Mouse (Mus musculus): ENCODE results near the gene Syt12. TPM values are rescaled to one million over a fixed set of nuclear protein-coding genes. Genes with fewer than 3 reads are reported as not detected.

Gene Syt12
- polyA plus RNA-seq, 1 experiment from 2014 or later, result 1.6 TPM

DNA sequence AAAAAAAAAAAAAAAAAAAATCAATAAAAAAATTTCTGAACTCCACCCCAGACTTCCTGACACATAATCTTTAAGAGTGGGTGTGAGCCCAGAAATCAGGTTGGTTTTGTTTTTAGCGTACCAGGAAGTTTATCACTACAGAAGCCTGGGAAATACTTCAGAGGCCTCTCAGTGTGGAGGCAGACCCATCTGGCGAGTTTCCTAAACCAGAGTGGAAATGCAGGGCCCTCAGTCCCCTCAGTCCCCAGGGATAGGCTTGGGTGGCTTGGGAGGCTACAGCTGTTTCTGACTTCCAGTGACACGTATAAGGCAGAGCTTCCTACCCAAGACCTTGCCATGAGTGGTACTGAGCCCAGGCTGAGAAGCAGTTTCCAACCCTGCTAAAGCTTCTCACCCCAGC, 30.5 kb upstream of the Syt12 start:
- H3K9ac ChIP-seq (ENCODE audit: low read length), result no peak overlapping the region
- H3K4me1 ChIP-seq (replicated peaks; ENCODE audit: control insufficient read depth, insufficient read depth, low read length), result peaks cover 11% of the 10 kb centered on the region
- H3K27ac ChIP-seq (ENCODE audit: low read length), result no peak overlapping the region
- no peak overlapping the region for H3K4me3 ChIP-seq (ENCODE audit: low read length)
- H3K36me3 ChIP-seq (ENCODE audit: control insufficient read depth, insufficient read depth, low read length), result no peaks in the 10 kb centered on the region
- H3K27me3 ChIP-seq (ENCODE audit: control insufficient read depth, insufficient read depth, low read depth, low read length), result no peaks in the 10 kb centered on the region; the same call in 1 of the 2 replicates
- ATAC-seq (ENCODE audit: low read depth), result no peak
- no peaks in the 10 kb centered on the region for H3K9me3 ChIP-seq (ENCODE audit: control insufficient read depth, low read length)
- WGBS, result 64% methylated on average over 3 of the region's 3 CpGs
- H3K4me2 ChIP-seq (ENCODE audit: low read depth, low read length), result no peak overlapping the region

- no peak overlapping the region for H3K4me3 ChIP-seq (ENCODE audit: low read length)
- peak overlapping the region; percentile 2 for H3K27ac ChIP-seq (ENCODE audit: low read length)
- peaks cover 5% of the 10 kb centered on the region for H3K4me1 ChIP-seq (replicated peaks; ENCODE audit: control insufficient read depth, insufficient read depth, low read length)
- no peaks in the 10 kb centered on the region for H3K27me3 ChIP-seq (ENCODE audit: control insufficient read depth, insufficient read depth, low read depth, low read length)
- H3K36me3 ChIP-seq (ENCODE audit: control insufficient read depth, insufficient read depth, low read length), result no peaks in the 10 kb centered on the region
- H3K9ac ChIP-seq (ENCODE audit: low read length), result no peak overlapping the region
- H3K9me3 ChIP-seq (ENCODE audit: control insufficient read depth, low read length), result no peaks in the 10 kb centered on the region
- peak; percentile 57; the same call in 1 of the 2 replicates for ATAC-seq (ENCODE audit: low read depth)
- H3K4me2 ChIP-seq (ENCODE audit: low read depth, low read length), result no peak overlapping the region
- WGBS, result 54% methylated on average over 1 of the region's 1 CpGs
Measured at GRCm38 (mm10) chr19:4504830-4505229, 27.6 kb upstream of the Syt12 start.

- H3K4me3 ChIP-seq (ENCODE audit: low read length), result no peak overlapping the region
- H3K4me2 ChIP-seq (ENCODE audit: low read depth, low read length), result no peak overlapping the region
- no peaks in the 10 kb centered on the region for H3K36me3 ChIP-seq (ENCODE audit: control insufficient read depth, insufficient read depth, low read length)
- H3K27ac ChIP-seq (ENCODE audit: low read length), result no peak overlapping the region
- H3K4me1 ChIP-seq (replicated peaks; ENCODE audit: control insufficient read depth, insufficient read depth, low read length), result no peaks in the 10 kb centered on the region
- H3K27me3 ChIP-seq (ENCODE audit: control insufficient read depth, insufficient read depth, low read depth, low read length), result no peaks in the 10 kb centered on the region
- 38% methylated on average over 2 of the region's 2 CpGs for WGBS
- no peak overlapping the region for H3K9ac ChIP-seq (ENCODE audit: low read length)
- ATAC-seq (ENCODE audit: low read depth), result no peak
- H3K9me3 ChIP-seq (ENCODE audit: control insufficient read depth, low read length), result no peaks in the 10 kb centered on the region
Measured at GRCm38 (mm10) chr19:4502701-4503100, 25.5 kb upstream of the Syt12 start.

GRCm38 (mm10) chr19:4498062-4498933, 21.1 kb upstream of the Syt12 start, which contains the start of gene 2010003K11Rik:
Gene 2010003K11Rik (minus strand): TSS chr19:4498583.
- Histone ChIP-seq H3K4me2 (ENCODE audit: low read depth, low read length) (peak within 1 kb of the TSS; percentile 28; the same call in 1 of the 2 replicates), H3K4me3 (ENCODE audit: low read length) (no peak within 1 kb of the TSS)
- no peak for ATAC-seq (ENCODE audit: low read depth)

DNA sequence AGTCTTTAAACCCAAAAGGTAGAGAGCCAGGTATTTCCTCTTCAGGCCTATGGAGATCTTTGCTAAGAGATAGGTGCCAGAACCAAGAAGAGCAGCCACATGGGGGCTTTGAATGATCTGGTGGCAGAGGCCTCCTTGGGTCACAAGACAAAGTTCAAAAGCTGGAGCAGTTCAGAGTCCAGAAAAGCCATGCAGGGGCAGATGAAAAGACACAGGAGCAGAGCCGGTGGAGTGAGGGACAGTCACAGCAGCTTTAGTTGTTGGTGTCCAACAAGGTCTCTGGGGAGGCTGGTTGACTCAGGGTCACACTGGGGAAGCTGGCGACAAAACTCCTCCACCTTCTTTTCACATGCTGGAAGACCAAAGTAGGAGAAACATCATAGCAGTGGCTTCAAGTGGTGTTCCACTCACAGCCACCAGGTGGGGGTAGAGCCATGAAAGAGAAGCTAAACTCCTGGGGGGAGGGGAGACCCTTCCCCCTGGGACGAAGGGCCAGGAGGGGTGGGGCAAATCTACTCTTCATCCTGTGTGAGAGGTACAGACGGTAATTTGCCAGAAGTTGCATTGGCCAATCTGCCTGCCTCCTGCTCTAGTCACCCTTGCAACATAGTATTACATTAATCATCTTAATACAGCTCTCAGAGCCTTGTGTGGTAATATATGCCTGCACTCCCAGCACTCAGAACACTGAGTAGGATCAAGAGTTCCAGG, 20.2 kb upstream of the Syt12 start:
- H3K27ac ChIP-seq (ENCODE audit: low read length), result no peak overlapping the region
- no peaks in the 10 kb centered on the region for H3K9me3 ChIP-seq (ENCODE audit: control insufficient read depth, low read length)
- no peak overlapping the region for H3K4me3 ChIP-seq (ENCODE audit: low read length)
- no peak overlapping the region for H3K9ac ChIP-seq (ENCODE audit: low read length)
- H3K4me1 ChIP-seq (replicated peaks; ENCODE audit: control insufficient read depth, insufficient read depth, low read length), result no peaks in the 10 kb centered on the region; the same call in 1 of the 2 replicates
- no peaks in the 10 kb centered on the region for H3K36me3 ChIP-seq (ENCODE audit: control insufficient read depth, insufficient read depth, low read length)
- peak; percentile 65 for ATAC-seq (ENCODE audit: low read depth)
- 8% methylated on average over 4 of the region's 4 CpGs for WGBS
- H3K27me3 ChIP-seq (ENCODE audit: control insufficient read depth, insufficient read depth, low read depth, low read length), result no peaks in the 10 kb centered on the region
- peak overlapping the region; percentile 28; the same call in 1 of the 2 replicates for H3K4me2 ChIP-seq (ENCODE audit: low read depth, low read length)

More at GRCm38 (mm10) chr19:4498062-4498933, 21.1 kb upstream of the Syt12 start, which contains the start of gene 2010003K11Rik:
- Histone ChIP-seq H3K4me1 (replicated peaks; ENCODE audit: control insufficient read depth, insufficient read depth, low read length) (no peaks in the 10 kb centered on the region; the same call in 1 of the 2 replicates), H3K27me3 (ENCODE audit: control insufficient read depth, insufficient read depth, low read depth, low read length) (no peaks in the 10 kb centered on the region), H3K36me3 (ENCODE audit: control insufficient read depth, insufficient read depth, low read length) (no peaks in the 10 kb centered on the region), H3K27ac (ENCODE audit: low read length) (no peak within 1 kb of the TSS), H3K9me3 (ENCODE audit: control insufficient read depth, low read length) (no peaks in the 10 kb centered on the region), H3K9ac (ENCODE audit: low read length) (no peak within 1 kb of the TSS)
- WGBS, result 62% methylated on average over 16 of the region's 16 CpGs

GRCm38 (mm10) chr19:4496535-4497262, 19.5 kb upstream of the Syt12 start:
- no peak overlapping the region for H3K4me3 ChIP-seq (ENCODE audit: low read length)
- WGBS, result 92% methylated on average over 3 of the region's 3 CpGs
- no peaks in the 10 kb centered on the region for H3K27me3 ChIP-seq (ENCODE audit: control insufficient read depth, insufficient read depth, low read depth, low read length)
- no peak overlapping the region for H3K4me2 ChIP-seq (ENCODE audit: low read depth, low read length)
- H3K36me3 ChIP-seq (ENCODE audit: control insufficient read depth, insufficient read depth, low read length), result no peaks in the 10 kb centered on the region
- no peak overlapping the region for H3K9ac ChIP-seq (ENCODE audit: low read length)
- no peaks in the 10 kb centered on the region for H3K9me3 ChIP-seq (ENCODE audit: control insufficient read depth, low read length)
- ATAC-seq (ENCODE audit: low read depth), result no peak
- no peak overlapping the region for H3K27ac ChIP-seq (ENCODE audit: low read length)
- no peaks in the 10 kb centered on the region; the same call in 1 of the 2 replicates for H3K4me1 ChIP-seq (replicated peaks; ENCODE audit: control insufficient read depth, insufficient read depth, low read length)

DNA sequence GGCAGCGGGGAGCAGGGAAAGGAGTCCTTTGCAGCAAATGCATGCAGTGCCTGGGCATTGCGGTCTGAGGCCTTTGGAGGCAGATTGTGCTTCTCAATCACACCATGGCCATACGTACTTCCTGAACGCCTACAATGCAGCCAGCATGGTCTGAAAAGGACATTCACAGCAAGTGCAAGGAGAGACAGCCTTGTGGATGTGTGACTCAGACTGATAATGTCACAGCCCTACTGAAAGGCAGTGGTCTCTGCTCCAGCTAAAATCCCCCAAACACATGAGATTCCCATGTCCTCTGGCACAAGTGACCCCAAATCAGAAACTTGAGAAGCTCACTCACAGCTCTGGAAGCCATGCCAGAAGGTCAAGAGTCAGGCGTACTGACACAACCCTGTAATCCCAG, 18.6 kb upstream of the Syt12 start:
- Histone ChIP-seq H3K4me1 (replicated peaks; ENCODE audit: control insufficient read depth, insufficient read depth, low read length) (no peaks in the 10 kb centered on the region; the same call in 1 of the 2 replicates), H3K9me3 (ENCODE audit: control insufficient read depth, low read length) (no peaks in the 10 kb centered on the region), H3K4me3 (ENCODE audit: low read length) (no peak overlapping the region), H3K27me3 (ENCODE audit: control insufficient read depth, insufficient read depth, low read depth, low read length) (no peaks in the 10 kb centered on the region), H3K36me3 (ENCODE audit: control insufficient read depth, insufficient read depth, low read length) (no peaks in the 10 kb centered on the region), H3K9ac (ENCODE audit: low read length) (no peak overlapping the region), H3K4me2 (ENCODE audit: low read depth, low read length) (no peak overlapping the region), H3K27ac (ENCODE audit: low read length) (no peak overlapping the region)
- no peak for ATAC-seq (ENCODE audit: low read depth)
- 71% methylated on average over 5 of the region's 5 CpGs for WGBS

GRCm38 (mm10) chr19:4494707-4495106, 17.5 kb upstream of the Syt12 start:
- H3K27me3 ChIP-seq (ENCODE audit: control insufficient read depth, insufficient read depth, low read depth, low read length), result no peaks in the 10 kb centered on the region
- H3K9ac ChIP-seq (ENCODE audit: low read length), result no peak overlapping the region
- H3K36me3 ChIP-seq (ENCODE audit: control insufficient read depth, insufficient read depth, low read length), result no peaks in the 10 kb centered on the region
- no peaks in the 10 kb centered on the region for H3K9me3 ChIP-seq (ENCODE audit: control insufficient read depth, low read length)
- no peak for ATAC-seq (ENCODE audit: low read depth)
- no peak overlapping the region for H3K4me2 ChIP-seq (ENCODE audit: low read depth, low read length)
- WGBS, result 52% methylated on average over 7 of the region's 7 CpGs
- no peak overlapping the region for H3K27ac ChIP-seq (ENCODE audit: low read length)
- no peaks in the 10 kb centered on the region; the same call in 1 of the 2 replicates for H3K4me1 ChIP-seq (replicated peaks; ENCODE audit: control insufficient read depth, insufficient read depth, low read length)
- no peak overlapping the region for H3K4me3 ChIP-seq (ENCODE audit: low read length)

Data from lung, embryonic 16.5 days (tissue).